Mouse (Mus musculus) midbrain, postnatal 0 days (tissue): ENCODE measurements around the gene Gpi1. TPM values are rescaled to one million over a fixed set of nuclear protein-coding genes. Genes with fewer than 3 reads are reported as not detected.

ENCODE experiments used
- ATAC-seq: fragments of 200-750 bp; cut with Nextera tagmentation; 2 replicates; pipeline ENCODE4 v1.8.0; 2017; ENCODE audit warnings: moderate number of reproducible peaks, mild to moderate bottlenecking, moderate TSS enrichment, moderate library complexity; ENCODE audit not compliant: low FRiP score
- DNase-seq: peaks from one replicate; pipeline ENCODE4 v3.0.0-alpha.2; 2015; ENCODE audit warnings: low spot score
- H3K27ac ChIP-seq: fragments of 300-500 bp; sonication (generic); 2 replicates; pipeline ENCODE4 v1.5.1; 2014; ENCODE audit warnings: low read depth, mild to moderate bottlenecking, low read length, mixed read lengths
- H3K27me3 ChIP-seq: fragments of 300-500 bp; sonication (generic); 2 replicates; pipeline ENCODE4 v1.6.1; 2014; ENCODE audit warnings: low read length, control low read depth, mixed read lengths; ENCODE audit not compliant: insufficient read depth
- H3K36me3 ChIP-seq: fragments of 300-500 bp; sonication (generic); 2 replicates; pipeline ENCODE4 v1.6.1; 2014; ENCODE audit warnings: low read length, control low read depth, mixed read lengths; ENCODE audit not compliant: insufficient read depth
- H3K4me1 ChIP-seq: fragments of 300-500 bp; sonication (generic); 2 replicates; pipeline ENCODE4 v1.6.1; 2014; ENCODE audit warnings: mild to moderate bottlenecking, control low read depth, antibody characterized with exemption, low read length, mixed read lengths; ENCODE audit not compliant: insufficient read depth
- H3K4me2 ChIP-seq: fragments of 300-500 bp; sonication (generic); 2 replicates; pipeline ENCODE4 v1.6.1; 2014; ENCODE audit warnings: low read depth, mild to moderate bottlenecking, low read length, mixed read lengths; ENCODE audit not compliant: poor library complexity, severe bottlenecking
- H3K4me3 ChIP-seq: fragments of 300-500 bp; sonication (generic); 2 replicates; pipeline ENCODE4 v1.5.1; 2014; ENCODE audit warnings: low read depth, mild to moderate bottlenecking, low read length, moderate library complexity
- H3K9ac ChIP-seq: fragments of 300-500 bp; sonication (generic); replicated peaks from 2 replicates; pipeline ENCODE4 v1.6.1; 2014; ENCODE audit warnings: mild to moderate bottlenecking, low read length, moderate library complexity, mixed read lengths; ENCODE audit not compliant: poor library complexity, severe bottlenecking
- H3K9me3 ChIP-seq: fragments of 300-500 bp; sonication (generic); 2 replicates; pipeline ENCODE4 v1.6.1; 2016; ENCODE audit warnings: low read length, control low read depth
- CTCF ChIP-seq: IDR thresholded peaks from 2 replicates; pipeline ENCODE4 v1.5.1; 2016; ENCODE audit warnings: antibody characterized with exemption, mild to moderate bottlenecking
- WGBS: fragments of 180-500 bp; shearing (Covaris S2); extraction: QIAGEN DNeasy Blood & Tissue Kit; methylation state at CpG from one replicate; pipeline ENCODE4 v1.1.7; 2014; 5-methylcytosine and 5-hydroxymethylcytosine counted together
- polyA plus RNA-seq: library from polyadenylated mRNA; unstranded; fragments of >200 nt; fragmentation: Nextera tagmentation; extraction: Ambion mirVana; gene quantifications from 2 replicates; pipeline ENCODE4 v1.2.1, GENCODE M21; 2015
- total RNA-seq: library from RNA; depleted of rRNA; stranded (reverse); fragments of >200 nt; gene quantifications from 2 replicates; pipeline ENCODE4 v1.2.3, GENCODE M21; 2014

Gene Gpi1
- total and polyA plus RNA-seq, 2 experiments from 2014 or later: 325 to 357 TPM

DNA sequence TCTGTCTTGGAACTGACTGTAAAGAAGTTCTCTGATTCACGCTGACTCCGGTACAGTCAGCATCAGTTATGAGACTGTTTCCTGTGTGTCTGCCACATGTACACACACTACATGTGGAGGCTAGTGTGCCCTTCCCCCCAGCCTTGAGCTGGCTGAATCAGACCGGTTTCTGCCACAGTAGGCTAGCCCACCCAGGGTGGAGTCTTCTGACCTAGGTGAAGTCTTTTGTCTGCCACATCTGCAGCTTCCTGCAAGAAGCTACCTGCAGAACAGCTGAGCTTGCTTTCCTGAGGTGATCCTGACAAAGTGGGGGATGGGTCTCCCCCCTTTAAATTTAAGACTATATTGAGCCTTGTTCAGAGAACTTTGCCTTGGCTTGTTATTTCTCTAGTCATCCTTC, 60.7 kb downstream of the Gpi1 start, which contains the start of gene Uba2:
Gene Uba2, minus strand, starts transcription at position 146 of the 400 bp plus-strand sequence.
- Histone ChIP-seq H3K27me3 (no peaks in the 10 kb centered on the region), H3K9ac (peak within 1 kb of the TSS; percentile 90), H3K4me2 (peak within 1 kb of the TSS; percentile 65), H3K36me3 (no peaks in the 10 kb centered on the region), H3K27ac (peak within 1 kb of the TSS; percentile 84), H3K4me1 (no peaks in the 10 kb centered on the region), H3K4me3 (peak within 1 kb of the TSS; percentile 88), H3K9me3 (no peaks in the 10 kb centered on the region)
- no peak for ATAC-seq
- DNase-seq: no peak
- WGBS: 81% methylated on average over 3 of the region's 3 CpGs
- TF ChIP-seq CTCF: no peak

DNA sequence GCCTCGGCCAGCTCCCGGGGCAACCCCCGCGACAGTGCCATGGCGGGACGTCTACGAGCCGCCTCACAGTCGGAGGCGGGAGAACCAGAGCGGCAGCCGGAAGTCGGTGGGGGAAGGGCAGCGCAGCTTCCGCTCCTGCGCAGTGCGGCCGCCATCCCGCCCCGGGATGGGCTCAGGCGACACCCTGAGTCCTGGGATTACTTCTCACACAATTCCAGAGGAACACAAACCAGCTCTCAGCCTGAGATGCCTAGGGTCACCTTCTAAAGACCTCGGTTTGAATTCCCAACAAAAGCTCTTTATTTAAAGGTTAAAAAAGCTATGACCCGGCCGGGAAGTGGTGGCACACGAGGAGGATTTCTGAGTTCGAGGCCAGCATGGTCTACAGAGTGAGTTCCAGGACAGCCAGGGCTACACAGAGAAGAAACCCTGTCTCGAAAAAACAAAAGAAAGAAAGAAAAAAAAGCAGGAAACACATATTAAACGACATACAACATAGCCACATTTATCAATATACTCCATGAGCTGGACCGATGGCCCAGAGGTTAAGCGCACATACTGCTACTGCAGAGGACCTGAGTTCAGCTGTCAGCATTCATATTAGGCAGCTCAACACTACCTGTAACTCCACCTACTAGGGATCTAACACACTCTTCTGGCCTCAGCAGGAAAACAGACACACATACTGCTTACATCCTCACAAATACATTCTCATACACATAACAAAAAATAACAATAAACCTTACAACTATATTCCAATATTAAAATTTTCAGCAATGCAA, 61.5 kb downstream of the Gpi1 start:
- H3K4me1 ChIP-seq: no peaks in the 10 kb centered on the region
- H3K27me3 ChIP-seq: no peaks in the 10 kb centered on the region
- no peaks in the 10 kb centered on the region for H3K9me3 ChIP-seq
- H3K9ac ChIP-seq: peak overlapping the region; percentile 90
- ATAC-seq (peak; percentile 95), DNase-seq (peak; percentile 91)
- TF ChIP-seq CTCF: no peak
- peak overlapping the region; percentile 84 for H3K27ac ChIP-seq
- H3K4me3 ChIP-seq: peak overlapping the region; percentile 88
- peak overlapping the region; percentile 65 for H3K4me2 ChIP-seq
- H3K36me3 ChIP-seq: peaks cover 3% of the 10 kb centered on the region; the same call in 1 of the 2 replicates
- WGBS: 9% methylated on average over 30 of the region's 30 CpGs

DNA sequence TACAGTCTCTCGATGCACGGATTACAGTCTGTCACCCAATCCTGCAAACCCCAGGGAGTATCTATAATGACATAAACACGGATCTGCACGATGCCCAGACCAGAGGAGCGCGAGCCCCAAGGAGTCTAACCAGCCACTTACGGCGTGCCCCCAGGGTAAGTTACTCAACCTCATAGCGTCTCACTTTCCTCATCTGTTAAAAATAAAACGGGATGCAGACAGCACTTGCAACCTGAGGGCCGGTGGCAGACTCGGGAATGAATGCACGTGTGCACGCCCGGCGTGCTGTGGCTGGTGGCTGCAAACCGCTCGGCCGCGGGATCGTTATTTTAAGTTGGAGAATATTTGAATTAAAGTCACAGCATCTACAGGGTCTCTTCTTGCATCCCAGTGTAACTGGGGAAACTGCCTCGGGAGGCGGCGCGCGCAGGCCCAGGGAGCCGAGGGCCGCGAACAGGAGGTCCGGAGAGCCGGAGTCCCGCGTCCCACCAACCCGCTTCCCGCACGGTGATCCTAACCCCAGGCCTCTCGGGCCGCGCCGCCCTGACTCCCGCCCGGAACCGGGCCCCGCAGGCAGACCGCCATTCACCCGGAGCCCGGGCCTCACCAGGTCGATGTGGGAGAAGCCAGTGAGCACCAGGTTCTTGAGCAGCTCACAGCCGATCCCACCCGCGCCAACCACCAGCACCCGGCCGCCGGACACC, 62.2 kb downstream of the Gpi1 start:
- ATAC-seq: peak; percentile 29
- peak overlapping the region; percentile 84 for H3K27ac ChIP-seq
- H3K27me3 ChIP-seq: no peaks in the 10 kb centered on the region
- H3K9ac ChIP-seq: peak overlapping the region; percentile 90
- H3K4me2 ChIP-seq: peak overlapping the region; percentile 65
- H3K36me3 ChIP-seq: peaks cover 9% of the 10 kb centered on the region; the same call in 1 of the 2 replicates
- peak overlapping the region; percentile 88 for H3K4me3 ChIP-seq
- no peak for TF ChIP-seq CTCF
- WGBS: under 1% methylated on average over 51 of the region's 54 CpGs
- H3K9me3 ChIP-seq: no peaks in the 10 kb centered on the region
- no peak for DNase-seq
- no peaks in the 10 kb centered on the region for H3K4me1 ChIP-seq

DNA sequence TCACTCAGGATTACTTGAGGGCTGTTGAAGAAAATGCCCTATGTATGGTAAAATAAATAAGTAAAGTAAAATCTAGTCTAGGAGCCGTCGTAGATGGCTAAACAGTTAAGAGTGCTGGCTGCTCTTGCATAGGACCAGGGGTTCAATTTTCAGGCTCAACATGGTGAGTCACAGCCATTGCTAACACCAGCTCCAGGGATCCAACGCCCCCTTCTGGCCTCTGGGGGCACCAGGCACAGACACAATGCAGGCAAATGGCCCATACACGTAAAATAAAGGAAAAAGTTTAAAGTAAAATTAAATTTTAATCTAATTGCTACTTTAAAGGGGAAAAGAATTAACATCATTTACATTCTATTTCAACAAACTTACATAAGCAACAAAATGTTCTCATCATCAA, 63.3 kb downstream of the Gpi1 start:
- Histone ChIP-seq H3K27ac (no peak overlapping the region), H3K4me3 (no peak overlapping the region), H3K27me3 (no peaks in the 10 kb centered on the region), H3K4me2 (no peak overlapping the region), H3K9me3 (no peaks in the 10 kb centered on the region), H3K9ac (no peak overlapping the region), H3K4me1 (no peaks in the 10 kb centered on the region), H3K36me3 (peaks cover 18% of the 10 kb centered on the region)
- DNase-seq (no peak), ATAC-seq (no peak)
- WGBS: 50% methylated on average over 4 of the region's 4 CpGs
- peak; percentile 46 for TF ChIP-seq CTCF

DNA sequence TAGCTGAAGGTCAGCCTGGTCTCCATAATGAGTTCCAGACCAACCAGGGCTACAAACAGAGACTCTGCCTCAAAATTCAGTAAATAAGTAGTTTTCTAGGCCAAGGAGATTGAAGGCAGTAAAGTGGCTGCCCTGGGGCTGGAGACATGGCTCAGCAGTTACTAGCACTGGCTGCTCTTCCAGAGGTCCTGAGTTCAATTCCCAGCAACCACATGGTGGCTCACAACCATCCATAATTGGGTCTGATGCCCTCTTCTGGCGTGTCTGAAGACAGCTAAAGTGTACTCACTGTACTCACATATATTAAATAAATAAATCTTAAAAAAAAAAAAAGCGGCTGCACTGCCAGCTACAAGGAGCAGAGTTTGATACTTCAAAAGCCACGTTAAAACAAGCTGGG, 64.1 kb downstream of the Gpi1 start:
- peaks cover 26% of the 10 kb centered on the region for H3K36me3 ChIP-seq
- no peaks in the 10 kb centered on the region for H3K9me3 ChIP-seq
- H3K27ac ChIP-seq: no peak overlapping the region
- no peak for ATAC-seq
- no peak overlapping the region for H3K9ac ChIP-seq
- H3K4me1 ChIP-seq: no peaks in the 10 kb centered on the region
- H3K4me2 ChIP-seq: no peak overlapping the region
- H3K4me3 ChIP-seq: no peak overlapping the region
- TF ChIP-seq CTCF: 0 out of 2 replicates have a peak, but pooled peaks have one; percentile 5
- no peak for DNase-seq
- 88% methylated on average over 3 of the region's 3 CpGs for WGBS
- no peaks in the 10 kb centered on the region for H3K27me3 ChIP-seq

DNA sequence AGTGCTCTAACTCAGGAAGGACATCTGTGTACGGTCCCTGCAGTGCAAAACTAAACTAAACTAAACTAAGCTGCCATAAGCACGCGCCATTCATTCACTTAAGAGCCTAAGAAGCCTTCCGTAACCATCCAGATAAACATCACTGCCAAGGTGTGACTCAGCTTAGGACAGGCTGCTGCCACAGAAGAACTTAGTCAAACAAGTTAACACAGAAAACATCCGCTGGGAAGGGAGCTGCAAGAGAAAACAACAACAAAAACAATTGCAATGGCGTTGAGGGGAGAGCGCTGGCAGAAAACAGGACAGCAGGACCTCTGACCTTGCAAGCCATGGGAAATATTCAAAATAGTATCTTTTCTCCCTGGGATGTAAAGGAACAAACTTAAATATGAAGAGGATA, 65.5 kb downstream of the Gpi1 start:
- DNase-seq (no peak), ATAC-seq (no peak)
- Histone ChIP-seq H3K4me1 (no peaks in the 10 kb centered on the region), H3K27me3 (no peaks in the 10 kb centered on the region), H3K4me2 (no peak overlapping the region), H3K4me3 (no peak overlapping the region), H3K9me3 (no peaks in the 10 kb centered on the region), H3K9ac (no peak overlapping the region), H3K36me3 (peaks cover 36% of the 10 kb centered on the region), H3K27ac (no peak overlapping the region)
- WGBS: 91% methylated on average over 7 of the region's 7 CpGs
- no peak for TF ChIP-seq CTCF
